Mouse (Mus musculus) heart, embryonic 14.5 days (tissue): ENCODE results near the gene Slc38a7. TPM values are rescaled to one million over a fixed set of nuclear protein-coding genes. Genes with fewer than 3 reads are reported as not detected.
A peak's percentile ranks its signal among the peaks of the same experiment; 100 is the strongest.

Experiments
- ATAC-seq: fragments of 200-750 bp; cut with Nextera tagmentation; 2 replicates; pipeline ENCODE4 v1.8.0; 2017; ENCODE audit warnings: low read depth, moderate TSS enrichment; ENCODE audit not compliant: insufficient number of reproducible peaks, insufficient read depth, low FRiP score
- H3K27ac ChIP-seq, 2 experiments: fragments of 200-500 bp in 1 of 2; fragments of 300-500 bp in 1 of 2; sonication (generic) in 1 of 2; replicated peaks in 1 of 2; 2 replicates each; pipeline ENCODE4 v1.5.1; 2012 to 2014; ENCODE audit warnings: low read depth in 2 of 2, low read length in 2 of 2, control low read depth in 1 of 2, mild to moderate bottlenecking in 1 of 2, mixed read lengths in 1 of 2; ENCODE audit not compliant: control insufficient read depth in 1 of 2, insufficient read depth in 1 of 2
- H3K27me3 ChIP-seq: fragments of 300-500 bp; sonication (generic); 2 replicates; pipeline ENCODE4 v1.6.1; 2014; ENCODE audit warnings: mild to moderate bottlenecking, low read length, control low read depth; ENCODE audit not compliant: control insufficient read depth, insufficient read depth
- H3K36me3 ChIP-seq: fragments of 300-500 bp; sonication (generic); 2 replicates; pipeline ENCODE4 v1.6.1; 2014; ENCODE audit warnings: mild to moderate bottlenecking, control low read depth, low read length, mixed read lengths; ENCODE audit not compliant: control insufficient read depth, insufficient read depth
- H3K4me1 ChIP-seq, 2 experiments: fragments of 200-500 bp in 1 of 2; fragments of 300-500 bp in 1 of 2; sonication (generic) in 1 of 2; 2 replicates each; pipeline ENCODE4 v1.6.1; 2012 to 2014; ENCODE audit warnings: low read length in 2 of 2, control low read depth in 1 of 2, mixed read lengths in 1 of 2; ENCODE audit not compliant: control insufficient read depth in 2 of 2, insufficient read depth in 2 of 2
- H3K4me2 ChIP-seq: fragments of 300-500 bp; sonication (generic); 2 replicates; pipeline ENCODE4 v1.6.1; 2014; ENCODE audit warnings: mild to moderate bottlenecking, low read length
- H3K4me3 ChIP-seq, 2 experiments: fragments of 200-500 bp in 1 of 2; fragments of 300-500 bp in 1 of 2; sonication (generic) in 1 of 2; 2 replicates each; pipeline ENCODE4 v1.5.1; 2012 to 2014; ENCODE audit warnings: low read length in 2 of 2, mild to moderate bottlenecking in 2 of 2, control low read depth in 1 of 2, low read depth in 1 of 2, moderate library complexity in 1 of 2; ENCODE audit not compliant: control insufficient read depth in 1 of 2, insufficient read depth in 1 of 2
- H3K9ac ChIP-seq: fragments of 300-500 bp; sonication (generic); 2 replicates; pipeline ENCODE4 v1.6.1; 2014; ENCODE audit warnings: mild to moderate bottlenecking, low read length
- H3K9me3 ChIP-seq: fragments of 300-500 bp; sonication (generic); 2 replicates; pipeline ENCODE4 v1.6.1; 2016; ENCODE audit warnings: low read length, control low read depth; ENCODE audit not compliant: control insufficient read depth
- WGBS: fragments of 180-500 bp; shearing (Covaris S2); extraction: QIAGEN DNeasy Blood & Tissue Kit; methylation state at CpG from one replicate; pipeline ENCODE4 v1.1.7; 2014; 5-methylcytosine and 5-hydroxymethylcytosine counted together
- polyA plus RNA-seq: library from polyadenylated mRNA; unstranded; fragments of >200 nt; fragmentation: Nextera tagmentation; extraction: Ambion mirVana; gene quantifications from 2 replicates; pipeline ENCODE4 v1.2.1, GENCODE M21; 2014

Slc38a7 gene
- polyA plus RNA-seq, 1 experiment from 2014 or later = 12.1 TPM

GRCm38 (mm10) chr8:95821266-95821665 lies 32.1 kb downstream of the Slc38a7 start:
- H3K9ac ChIP-seq = no peak overlapping the region
- H3K4me1 ChIP-seq = peaks cover 15 to 34% of the 10 kb centered on the region in 2 experiments
- no peaks in the 10 kb centered on the region for H3K36me3 ChIP-seq
- no peak for ATAC-seq
- H3K27me3 ChIP-seq = no peaks in the 10 kb centered on the region
- H3K4me2 ChIP-seq = no peak overlapping the region
- no peaks in the 10 kb centered on the region for H3K9me3 ChIP-seq
- H3K4me3 ChIP-seq = no peak overlapping the region
- whole genome bisulfite sequencing = 81% methylated on average over 6 of the region's 6 CpGs
- H3K27ac ChIP-seq = no peak overlapping the region

GRCm38 (mm10) chr8:95818211-95818610 lies 35.1 kb downstream of the Slc38a7 start:
- Histone ChIP-seq H3K27ac (peak overlapping the region; percentile 86 to 90), H3K27me3 (no peaks in the 10 kb centered on the region), H3K9ac (peak overlapping the region; percentile 60), H3K4me1 (peaks cover 18 to 34% of the 10 kb centered on the region in 2 experiments), H3K4me3 (no peak overlapping the region), H3K9me3 (no peaks in the 10 kb centered on the region), H3K36me3 (no peaks in the 10 kb centered on the region), H3K4me2 (peak overlapping the region; percentile 47)
- ATAC-seq = peak; percentile 81
- 18% methylated on average over 1 of the region's 1 CpGs for WGBS

- 57% methylated on average over 3 of the region's 3 CpGs for WGBS
These were observed 35.7 kb downstream of the Slc38a7 start for GRCm38 (mm10) chr8:95817597-95817996.

GRCm38 (mm10) chr8:95816044-95816708 lies 37.2 kb downstream of the Slc38a7 start:
- no peak for ATAC-seq
- WGBS = 38% methylated on average over 6 of the region's 6 CpGs
- no peak overlapping the region for H3K4me2 ChIP-seq
- peaks cover 28 to 39% of the 10 kb centered on the region in 2 experiments for H3K4me1 ChIP-seq
- H3K36me3 ChIP-seq = no peaks in the 10 kb centered on the region
- H3K27me3 ChIP-seq = no peaks in the 10 kb centered on the region
- no peak overlapping the region for H3K4me3 ChIP-seq
- peak overlapping the region in 1 of 2 experiments; percentile 90; a peak in 3 of 4 replicates for H3K27ac ChIP-seq
- H3K9me3 ChIP-seq = no peaks in the 10 kb centered on the region
- no peak overlapping the region for H3K9ac ChIP-seq

More at GRCm38 (mm10) chr8:95817597-95817996, 35.7 kb downstream of the Slc38a7 start:
- no peaks in the 10 kb centered on the region for H3K27me3 ChIP-seq
- no peak for ATAC-seq
- peak overlapping the region; percentile 86 to 90 for H3K27ac ChIP-seq
- peaks cover 18 to 33% of the 10 kb centered on the region in 2 experiments for H3K4me1 ChIP-seq
- no peak overlapping the region for H3K4me3 ChIP-seq
- no peaks in the 10 kb centered on the region for H3K9me3 ChIP-seq
- H3K4me2 ChIP-seq = peak overlapping the region; percentile 47
- peak overlapping the region; percentile 60 for H3K9ac ChIP-seq
- H3K36me3 ChIP-seq = no peaks in the 10 kb centered on the region

GRCm38 (mm10) chr8:95810184-95810591 lies 43.2 kb downstream of the Slc38a7 start:
- WGBS = 11% methylated on average over 3 of the region's 3 CpGs

GRCm38 (mm10) chr8:95809116-95809515 lies 44.2 kb downstream of the Slc38a7 start:
- ATAC-seq = no peak
- Histone ChIP-seq H3K9me3 (no peaks in the 10 kb centered on the region), H3K27me3 (no peaks in the 10 kb centered on the region), H3K4me3 (no peak overlapping the region), H3K9ac (peak overlapping the region; percentile 61; the same call in 1 of the 2 replicates), H3K36me3 (peaks cover 11% of the 10 kb centered on the region; the same call in 1 of the 2 replicates), H3K4me2 (no peak overlapping the region), H3K4me1 (peaks cover 18 to 47% of the 10 kb centered on the region in 2 experiments), H3K27ac (peak overlapping the region; percentile 23 to 97; a peak in 2 of 4 replicates)
- 77% methylated on average over 5 of the region's 5 CpGs for WGBS

More at GRCm38 (mm10) chr8:95810184-95810591, 43.2 kb downstream of the Slc38a7 start:
- H3K27ac ChIP-seq = peak overlapping the region; percentile 93 to 97
- peak overlapping the region; percentile 52 for H3K4me2 ChIP-seq
- no peaks in the 10 kb centered on the region for H3K27me3 ChIP-seq
- ATAC-seq = peak; percentile 17; the same call in 1 of the 2 replicates
- no peak overlapping the region; a peak in 1 of 4 replicates for H3K4me3 ChIP-seq
- H3K4me1 ChIP-seq = peaks cover 18 to 38% of the 10 kb centered on the region in 2 experiments
- no peaks in the 10 kb centered on the region for H3K9me3 ChIP-seq
- peaks cover 4% of the 10 kb centered on the region; the same call in 1 of the 2 replicates for H3K36me3 ChIP-seq
- H3K9ac ChIP-seq = peak overlapping the region; percentile 61

- Histone ChIP-seq H3K9me3 (no peaks in the 10 kb centered on the region), H3K4me2 (no peak overlapping the region), H3K9ac (no peak overlapping the region), H3K4me1 (peaks cover 18 to 52% of the 10 kb centered on the region in 2 experiments), H3K27ac (no peak overlapping the region; a peak in 1 of 4 replicates), H3K4me3 (no peak overlapping the region), H3K27me3 (no peaks in the 10 kb centered on the region), H3K36me3 (peaks cover 15% of the 10 kb centered on the region; the same call in 1 of the 2 replicates)
- no peak for ATAC-seq
- WGBS = 83% methylated on average over 4 of the region's 4 CpGs
These were observed 44.7 kb downstream of the Slc38a7 start for GRCm38 (mm10) chr8:95808631-95809030.
